Comparison of ENCODE assay signal across 8 mouse cellular contexts in the genomic region with DNA sequence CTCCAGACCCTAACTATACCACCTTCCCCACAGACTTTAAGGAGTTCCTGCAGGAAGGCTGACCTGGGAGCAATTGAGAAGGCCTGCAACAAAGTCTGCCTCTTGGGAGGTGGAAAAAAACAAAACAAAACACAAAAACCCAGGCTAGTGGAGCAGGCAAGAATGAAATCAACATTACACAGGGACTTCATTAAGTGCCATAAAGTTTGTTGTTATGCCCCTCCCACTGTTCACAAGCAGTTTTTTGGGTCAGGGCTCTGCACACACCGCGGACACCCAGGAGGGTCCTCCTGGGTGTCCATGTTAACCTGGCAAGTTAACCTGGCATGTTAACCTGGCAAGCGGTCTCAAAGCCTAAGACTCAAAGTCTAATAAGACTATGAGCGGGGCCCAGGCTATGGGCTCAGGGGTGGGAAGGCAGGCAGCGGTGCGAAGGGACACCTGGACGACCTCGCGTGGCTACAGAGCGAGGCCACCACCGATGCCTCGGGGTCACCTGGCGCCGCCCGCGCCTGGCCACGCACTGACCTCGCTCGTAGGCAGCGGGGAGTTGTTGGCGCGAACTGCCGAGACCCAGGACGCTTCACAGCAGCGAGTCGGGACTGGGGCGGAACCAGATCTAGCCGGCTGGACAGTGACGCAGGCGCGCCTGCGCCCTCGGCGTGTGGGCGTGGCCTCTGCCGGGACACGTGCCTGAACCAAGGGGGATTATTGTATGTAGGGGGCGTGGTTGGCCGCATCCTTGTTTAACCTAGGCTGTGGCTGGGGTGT. TPM values are rescaled to one million over a fixed set of nuclear protein-coding genes. Genes with fewer than 3 reads are reported as not detected.
DNase-seq lines count a peak whose midpoint lies in the region; ATAC-seq and TF ChIP-seq lines count a peak whose summit lies in the region.

No protein-coding gene starts in this region.

- TF ChIP-seq CTCF in liver, postnatal 0 days (IDR thresholded peaks at IDR 0.05; ENCODE audit: low read depth) = peak; percentile 32
- TF ChIP-seq CTCF in testis, adult 2 months (IDR thresholded peaks at IDR 0.05; ENCODE audit: control insufficient read depth, insufficient read depth, insufficient replicate concordance, low read depth, low read length) = no peak

- H3K27ac ChIP-seq in ES-E14 (ENCODE audit: insufficient read depth, low read depth, low read length, poor library complexity, severe bottlenecking) = peak overlapping the region; percentile 9; the same call in 1 of the 2 replicates
- H3K27ac ChIP-seq in forebrain, embryonic 13.5 days = peak overlapping the region; percentile 64
- H3K27ac ChIP-seq in liver, postnatal 0 days (ENCODE audit: low read depth) = peak overlapping the region; percentile 96
- H3K27ac ChIP-seq in neural tube, embryonic 13.5 days (replicated peaks) = peak overlapping the region; percentile 87
- H3K27ac ChIP-seq in testis, adult 2 months (ENCODE audit: control insufficient read depth, insufficient read depth, low read depth, low read length) = peak overlapping the region; percentile 82

- H3K4me2 ChIP-seq in forebrain, embryonic 13.5 days = peak overlapping the region; percentile 82
- H3K4me2 ChIP-seq in liver, postnatal 0 days (ENCODE audit: low read depth, low read length) = peak overlapping the region; percentile 84
- peak overlapping the region; percentile 80 for H3K4me2 ChIP-seq in neural tube, embryonic 13.5 days

- WGBS in forebrain, embryonic 13.5 days = 2% methylated on average over 38 of the region's 39 CpGs
- 1% methylated on average over 39 of the region's 39 CpGs for WGBS in liver, postnatal 0 days (ENCODE audit: insufficient replicate concordance)
- WGBS in neural tube, embryonic 13.5 days = 2% methylated on average over 39 of the region's 39 CpGs

- no peaks in the 10 kb centered on the region for H3K9me3 ChIP-seq in ES-E14 (ENCODE audit: control insufficient read depth, insufficient read depth, low read depth, low read length)
- no peaks in the 10 kb centered on the region for H3K9me3 ChIP-seq in forebrain, embryonic 13.5 days (replicated peaks)
- H3K9me3 ChIP-seq in liver, postnatal 0 days (ENCODE audit: low read length) = no peaks in the 10 kb centered on the region
- H3K9me3 ChIP-seq in neural tube, embryonic 13.5 days = no peaks in the 10 kb centered on the region

- H3K36me3 ChIP-seq in ES-E14 (ENCODE audit: control insufficient read depth, insufficient read depth, low read length, poor library complexity, severe bottlenecking) = no peaks in the 10 kb centered on the region
- no peaks in the 10 kb centered on the region for H3K36me3 ChIP-seq in forebrain, embryonic 13.5 days (ENCODE audit: poor library complexity, severe bottlenecking)
- H3K36me3 ChIP-seq in liver, postnatal 0 days (replicated peaks; ENCODE audit: insufficient read depth, low read length) = no peaks in the 10 kb centered on the region
- H3K36me3 ChIP-seq in neural tube, embryonic 13.5 days = no peaks in the 10 kb centered on the region
- no peaks in the 10 kb centered on the region for H3K36me3 ChIP-seq in testis, adult 2 months (ENCODE audit: control insufficient read depth, insufficient read depth, low read length)

- peaks cover 5% of the 10 kb centered on the region; the same call in 1 of the 2 replicates for H3K27me3 ChIP-seq in forebrain, embryonic 13.5 days
- no peaks in the 10 kb centered on the region for H3K27me3 ChIP-seq in liver, postnatal 0 days (ENCODE audit: insufficient read depth, low read length)
- no peaks in the 10 kb centered on the region for H3K27me3 ChIP-seq in neural tube, embryonic 13.5 days
- no peaks in the 10 kb centered on the region for H3K27me3 ChIP-seq in testis, adult 2 months (ENCODE audit: control insufficient read depth, insufficient read depth, low read length)

- peak; percentile 56; the same call in 1 of the 2 replicates for TF ChIP-seq EP300 in liver, postnatal 0 days (IDR thresholded peaks at IDR 0.05; ENCODE audit: low read depth)

- in situ Hi-C loops in ES-E14 (cut with MboI; ENCODE audit: low sequenced_read_pairs in 2 of 2, unreplicated experiment in 2 of 2) = no loop called here

- peak; percentile 71; the same call in 1 of the 2 replicates for ATAC-seq in cerebellum, adult (ENCODE audit: insufficient number of reproducible peaks, low FRiP score, low TSS enrichment)
- ATAC-seq in forebrain, embryonic 13.5 days = peak; percentile 95
- ATAC-seq in liver, postnatal 0 days = peak; percentile 89
- peak; percentile 95 for ATAC-seq in neural tube, embryonic 13.5 days (ENCODE audit: low read depth)

- DNase-seq in ES-E14 (ENCODE audit: low read depth, low spot score) = peak; percentile 83
- peak; percentile 94 to 96 for DNase-seq in heart, postnatal 10 days
- peak; percentile 96 to 97 for DNase-seq in kidney, postnatal 4 days
- DNase-seq in liver, postnatal 0 days = peak; percentile 96

- peak overlapping the region; percentile 84 for H3K9ac ChIP-seq in ES-E14 (ENCODE audit: insufficient read depth, low read depth, low read length, poor library complexity, severe bottlenecking)
- peak overlapping the region; percentile 85 for H3K9ac ChIP-seq in forebrain, embryonic 13.5 days
- H3K9ac ChIP-seq in liver, postnatal 0 days (replicated peaks) = peak overlapping the region; percentile 93
- H3K9ac ChIP-seq in neural tube, embryonic 13.5 days = peak overlapping the region; percentile 93

- intact Hi-C loops in heart, postnatal 10 days (cut with DNase I) = no loop called here

- peak; percentile 98 for TF ChIP-seq POLR2A in testis, adult 2 months (IDR thresholded peaks at IDR 0.05; ENCODE audit: control insufficient read depth, low read depth, low read length)

- peaks cover 2 to 21% of the 10 kb centered on the region in 2 experiments; a peak in 3 of 4 replicates for H3K4me1 ChIP-seq in ES-E14 (ENCODE audit: control insufficient read depth in 2 of 2, insufficient read depth in 2 of 2, low read length in 2 of 2, poor library complexity in 1 of 2)
- H3K4me1 ChIP-seq in forebrain, embryonic 13.5 days = peaks cover 19% of the 10 kb centered on the region
- H3K4me1 ChIP-seq in liver, postnatal 0 days (ENCODE audit: insufficient read depth) = peaks cover 71% of the 10 kb centered on the region
- H3K4me1 ChIP-seq in neural tube, embryonic 13.5 days (replicated peaks) = peaks cover 30% of the 10 kb centered on the region
- H3K4me1 ChIP-seq in testis, adult 2 months (ENCODE audit: control insufficient read depth, insufficient read depth, low read length) = peaks cover 7% of the 10 kb centered on the region

- H3K4me3 ChIP-seq in ES-E14 (ENCODE audit: insufficient read depth in 1 of 2, low read depth in 1 of 2, low read length in 2 of 2, poor library complexity in 1 of 2, severe bottlenecking in 1 of 2) = peak overlapping the region; percentile 69 to 77
- peak overlapping the region; percentile 57 for H3K4me3 ChIP-seq in forebrain, embryonic 13.5 days
- peak overlapping the region; percentile 64 for H3K4me3 ChIP-seq in liver, postnatal 0 days (ENCODE audit: low read depth, low read length)
- peak overlapping the region; percentile 71 for H3K4me3 ChIP-seq in neural tube, embryonic 13.5 days
- peak overlapping the region; percentile 78 for H3K4me3 ChIP-seq in testis, adult 2 months (ENCODE audit: control insufficient read depth, low read depth, low read length)

TF ChIP-seq in ES-E14, 5 proteins besides CTCF, POLR2A, EP300 and RAD21:
- TF ChIP-seq ZC3H11A (IDR thresholded peaks at IDR 0.05; ENCODE audit: borderline replicate concordance, low read depth, low read length) = no peak
- no peak for TF ChIP-seq MAFK (IDR thresholded peaks at IDR 0.05; ENCODE audit: insufficient read depth, low read depth, low read length)
- no peak for TF ChIP-seq HCFC1 (IDR thresholded peaks at IDR 0.05; ENCODE audit: borderline replicate concordance, insufficient read depth, low read length)
- TF ChIP-seq CHD2 (IDR thresholded peaks at IDR 0.05; ENCODE audit: low read depth, low read length) = no peak
- no peak for TF ChIP-seq ZNF384 (IDR thresholded peaks at IDR 0.05; ENCODE audit: low read depth, low read length)

RNA-seq across cellular contexts. Expression of a gene that starts 5.7 kb away (rescaled TPM):
- 1.1 and 1.3 TPM in 2 replicates for total RNA-seq in ES-E14 (2012; rRNA removed)
- 0.93 and 0.97 TPM in 2 replicates for polyA plus RNA-seq in forebrain, embryonic 13.5 days (2015; fragmentation: Nextera tagmentation; extraction: Ambion mirVana)
- 10 to 100 TPM; 33.7 to 37.2 TPM for total RNA-seq in heart, postnatal 10 days (2021)
- 14.5 and 14.7 TPM in 2 replicates for polyA plus RNA-seq in liver, postnatal 0 days (2015; fragmentation: Nextera tagmentation; extraction: Ambion mirVana)
- 1.8 and 1.9 TPM in 2 replicates for polyA plus RNA-seq in neural tube, embryonic 13.5 days (2015; fragmentation: Nextera tagmentation; extraction: Ambion mirVana)
- polyA plus RNA-seq in testis, adult 2 months (2012; rRNA removed) = 1.2 TPM in 2 replicates

RNA-seq across cellular contexts. Expression of a gene that starts 19.4 kb away (rescaled TPM):
- total RNA-seq in ES-E14 (2012; rRNA removed) = not detected in 2 replicates
- polyA plus RNA-seq in forebrain, embryonic 13.5 days (2015; fragmentation: Nextera tagmentation; extraction: Ambion mirVana) = not detected in 2 replicates
- not detected for total RNA-seq in heart, postnatal 10 days (2021)
- not detected in 2 replicates for polyA plus RNA-seq in liver, postnatal 0 days (2015; fragmentation: Nextera tagmentation; extraction: Ambion mirVana)
- polyA plus RNA-seq in neural tube, embryonic 13.5 days (2015; fragmentation: Nextera tagmentation; extraction: Ambion mirVana) = not detected in 2 replicates
- polyA plus RNA-seq in testis, adult 2 months (2012; rRNA removed) = 0.07 TPM in 1 of 2 replicates, not detected in the other

RNA-seq across cellular contexts. Expression of a gene that starts 20.6 kb away (rescaled TPM):
- 19.1 and 26.6 TPM in 2 replicates for total RNA-seq in ES-E14 (2012; rRNA removed)
- 111 and 117 TPM in 2 replicates for polyA plus RNA-seq in forebrain, embryonic 13.5 days (2015; fragmentation: Nextera tagmentation; extraction: Ambion mirVana)
- 10 to 100 TPM; 88.8 to 96.4 TPM for total RNA-seq in heart, postnatal 10 days (2021)
- polyA plus RNA-seq in liver, postnatal 0 days (2015; fragmentation: Nextera tagmentation; extraction: Ambion mirVana) = 34.4 and 37.1 TPM in 2 replicates
- 113 and 120 TPM in 2 replicates for polyA plus RNA-seq in neural tube, embryonic 13.5 days (2015; fragmentation: Nextera tagmentation; extraction: Ambion mirVana)
- 42.2 and 49.9 TPM in 2 replicates for polyA plus RNA-seq in testis, adult 2 months (2012; rRNA removed)

RNA-seq across cellular contexts. Expression of a gene that starts 33.3 kb away (rescaled TPM):
- total RNA-seq in ES-E14 (2012; rRNA removed) = 0.49 and 1.0 TPM in 2 replicates
- polyA plus RNA-seq in forebrain, embryonic 13.5 days (2015; fragmentation: Nextera tagmentation; extraction: Ambion mirVana) = 0.11 and 0.18 TPM in 2 replicates
- total RNA-seq in heart, postnatal 10 days (2021) = under 1 TPM; 0.74 to 0.93 TPM
- polyA plus RNA-seq in liver, postnatal 0 days (2015; fragmentation: Nextera tagmentation; extraction: Ambion mirVana) = 1.9 and 2.0 TPM in 2 replicates
- polyA plus RNA-seq in neural tube, embryonic 13.5 days (2015; fragmentation: Nextera tagmentation; extraction: Ambion mirVana) = 0.38 and 0.39 TPM in 2 replicates
- 0.12 TPM in 1 of 2 replicates, not detected in the other for polyA plus RNA-seq in testis, adult 2 months (2012; rRNA removed)

RNA-seq across cellular contexts. Expression of a gene that starts 46.4 kb away (rescaled TPM):
- 65.0 and 72.4 TPM in 2 replicates for total RNA-seq in ES-E14 (2012; rRNA removed)
- 3.8 and 7.0 TPM in 2 replicates for polyA plus RNA-seq in forebrain, embryonic 13.5 days (2015; fragmentation: Nextera tagmentation; extraction: Ambion mirVana)
- total RNA-seq in heart, postnatal 10 days (2021) = 1 to 10 TPM; 1.6 to 1.8 TPM
- polyA plus RNA-seq in liver, postnatal 0 days (2015; fragmentation: Nextera tagmentation; extraction: Ambion mirVana) = 3.7 and 4.3 TPM in 2 replicates
- polyA plus RNA-seq in neural tube, embryonic 13.5 days (2015; fragmentation: Nextera tagmentation; extraction: Ambion mirVana) = 51.5 and 66.3 TPM in 2 replicates
- 7.8 and 8.7 TPM in 2 replicates for polyA plus RNA-seq in testis, adult 2 months (2012; rRNA removed)

Comparison
In these comparisons a context has a peak if more than half of its experiments do, and no peak if none do; other contexts are left out.
1. Peak in every context shown above with its lines: DNase-seq, ATAC-seq, H3K4me3 ChIP-seq and H3K27ac ChIP-seq.
2. H3K27ac ChIP-seq: peak in every context shown above with its lines; median percentile 96 in liver, postnatal 0 days; 87 in neural tube, embryonic 13.5 days; 82 in testis, adult 2 months; 64 in forebrain, embryonic 13.5 days; 9 in ES-E14.